Mouse (Mus musculus) midbrain, embryonic 11.5 days (tissue): ENCODE data around the gene Pax6. TPM values are rescaled to one million over a fixed set of nuclear protein-coding genes. Genes with fewer than 3 reads are reported as not detected.
A peak's percentile ranks its signal among the peaks of the same experiment; 100 is the strongest.

ENCODE experiments used
- ATAC-seq: fragments of 200-750 bp; cut with Nextera tagmentation; 2 replicates; pipeline ENCODE4 v1.8.0; 2017; ENCODE audit warnings: moderate TSS enrichment, moderate library complexity; ENCODE audit not compliant: low FRiP score
- DNase-seq: peaks from one replicate; pipeline ENCODE4 v3.0.0; 2015; ENCODE audit warnings: low spot score; ENCODE audit errors: missing footprints
- H3K27ac ChIP-seq: fragments of 300-500 bp; sonication (generic); 2 replicates; pipeline ENCODE4 v1.5.1; 2014; ENCODE audit warnings: low read depth, low read length
- H3K27me3 ChIP-seq: fragments of 300-500 bp; sonication (generic); 2 replicates; pipeline ENCODE4 v1.6.1; 2014; ENCODE audit warnings: mild to moderate bottlenecking, low read length, moderate library complexity, mixed read lengths; ENCODE audit not compliant: control insufficient read depth, insufficient read depth
- H3K36me3 ChIP-seq: fragments of 300-500 bp; sonication (generic); 2 replicates; pipeline ENCODE4 v1.6.1; 2014; ENCODE audit warnings: mild to moderate bottlenecking, low read length, moderate library complexity, mixed read lengths; ENCODE audit not compliant: control insufficient read depth, insufficient read depth
- H3K4me1 ChIP-seq: fragments of 300-500 bp; sonication (generic); 2 replicates; pipeline ENCODE4 v1.6.1; 2014; ENCODE audit warnings: low read length; ENCODE audit not compliant: control insufficient read depth, insufficient read depth
- H3K4me2 ChIP-seq: fragments of 300-500 bp; sonication (generic); 2 replicates; pipeline ENCODE4 v1.6.1; 2014; ENCODE audit warnings: mild to moderate bottlenecking, moderate library complexity
- H3K4me3 ChIP-seq: fragments of 300-500 bp; sonication (generic); 2 replicates; pipeline ENCODE4 v1.5.1; 2014; ENCODE audit warnings: low read depth, low read length
- H3K9ac ChIP-seq: fragments of 300-500 bp; sonication (generic); 2 replicates; pipeline ENCODE4 v1.6.1; 2014; ENCODE audit warnings: low read length
- H3K9me3 ChIP-seq: fragments of 300-500 bp; sonication (generic); 2 replicates; pipeline ENCODE4 v1.6.1; 2016; ENCODE audit warnings: low read length; ENCODE audit not compliant: control insufficient read depth
- WGBS: fragments of 180-500 bp; shearing (Covaris S2); extraction: QIAGEN DNeasy Blood & Tissue Kit; methylation state at CpG from one replicate; pipeline ENCODE4 v1.1.7; 2014; 5-methylcytosine and 5-hydroxymethylcytosine counted together
- polyA plus RNA-seq: library from polyadenylated mRNA; unstranded; fragments of >200 nt; fragmentation: Nextera tagmentation; extraction: Ambion mirVana; gene quantifications from 2 replicates; pipeline ENCODE4 v1.2.1, GENCODE M21; 2014

The Pax6 gene
- polyA plus RNA-seq, 1 experiment from 2014 or later: 45.7 TPM

DNA sequence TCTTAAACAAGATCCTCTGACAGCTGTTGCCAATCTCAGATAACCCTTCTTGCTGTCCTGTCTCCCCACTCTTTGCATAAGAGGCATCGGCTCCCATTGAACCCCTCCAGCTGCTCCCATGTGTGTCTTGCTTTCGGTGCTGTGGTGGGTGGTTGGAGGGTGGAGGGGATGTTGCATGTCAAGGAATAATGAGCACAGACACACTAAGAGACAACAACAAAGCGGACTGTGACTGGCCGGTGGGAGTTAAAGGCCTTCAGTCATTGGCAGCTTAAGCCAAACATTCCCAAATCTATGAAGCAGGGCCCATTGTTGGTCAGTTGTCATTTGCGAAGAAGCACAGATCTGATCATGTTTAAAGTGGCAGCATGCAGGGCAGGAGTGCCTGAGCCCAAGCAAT is 29.0 kb downstream of the Pax6 start:
- DNase-seq: no peak
- peaks cover 27% of the 10 kb centered on the region for H3K27me3 ChIP-seq
- peaks cover 3% of the 10 kb centered on the region; the same call in 1 of the 2 replicates for H3K4me1 ChIP-seq
- ATAC-seq: no peak
- no peak overlapping the region for H3K4me3 ChIP-seq
- no peak overlapping the region for H3K27ac ChIP-seq
- WGBS: 58% methylated on average over 5 of the region's 5 CpGs
- H3K4me2 ChIP-seq: no peak overlapping the region
- H3K36me3 ChIP-seq: peaks cover under 1% of the 10 kb centered on the region; the same call in 1 of the 2 replicates
- H3K9ac ChIP-seq: no peak overlapping the region; the same call in 1 of the 2 replicates
- H3K9me3 ChIP-seq: no peaks in the 10 kb centered on the region

- H3K9ac ChIP-seq: no peak overlapping the region
- no peak overlapping the region for H3K4me2 ChIP-seq
- no peak overlapping the region for H3K27ac ChIP-seq
- no peak for DNase-seq
- WGBS: 81% methylated on average over 2 of the region's 2 CpGs
- no peak for ATAC-seq
- H3K4me1 ChIP-seq: peaks cover 3% of the 10 kb centered on the region; the same call in 1 of the 2 replicates
- no peak overlapping the region for H3K4me3 ChIP-seq
- H3K36me3 ChIP-seq: no peaks in the 10 kb centered on the region
- peaks cover 18% of the 10 kb centered on the region for H3K27me3 ChIP-seq
- H3K9me3 ChIP-seq: no peaks in the 10 kb centered on the region
Measured at GRCm38 (mm10) chr2:105698631-105699030, 29.9 kb downstream of the Pax6 start.

- Histone ChIP-seq H3K9ac (no peak overlapping the region), H3K9me3 (no peaks in the 10 kb centered on the region), H3K27ac (no peak overlapping the region), H3K4me1 (peaks cover 3% of the 10 kb centered on the region; the same call in 1 of the 2 replicates), H3K4me3 (no peak overlapping the region), H3K4me2 (no peak overlapping the region), H3K36me3 (no peaks in the 10 kb centered on the region), H3K27me3 (peaks cover 3% of the 10 kb centered on the region)
- ATAC-seq: no peak
- DNase-seq: no peak
- 73% methylated on average over 4 of the region's 4 CpGs for WGBS
Measured at GRCm38 (mm10) chr2:105701781-105702180, 33.1 kb downstream of the Pax6 start.

DNA sequence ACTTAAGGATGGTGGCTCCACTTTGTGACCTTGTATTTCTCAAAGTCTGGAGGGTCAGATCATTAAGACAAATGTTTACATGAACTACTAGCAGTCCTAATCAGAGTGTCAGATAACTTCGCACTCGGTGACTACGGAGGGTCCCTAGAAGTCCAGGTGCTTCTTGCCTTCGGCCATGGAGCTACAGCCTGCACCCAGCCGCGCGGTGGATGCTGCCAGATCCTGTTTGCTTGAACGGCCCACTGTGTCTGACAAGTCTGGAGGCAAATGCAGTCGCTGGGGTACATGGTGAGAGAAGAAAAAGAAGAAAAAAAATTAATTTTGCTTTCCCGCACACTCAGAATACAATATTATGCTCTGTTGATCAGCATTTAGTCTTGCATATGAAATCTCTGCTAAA is 33.9 kb downstream of the Pax6 start:
- ATAC-seq (no peak), DNase-seq (no peak)
- Histone ChIP-seq H3K4me1 (peaks cover 3% of the 10 kb centered on the region; the same call in 1 of the 2 replicates), H3K27me3 (peaks cover 3% of the 10 kb centered on the region), H3K4me3 (no peak overlapping the region), H3K36me3 (no peaks in the 10 kb centered on the region), H3K9me3 (no peaks in the 10 kb centered on the region), H3K9ac (no peak overlapping the region), H3K27ac (no peak overlapping the region), H3K4me2 (no peak overlapping the region)
- 85% methylated on average over 10 of the region's 10 CpGs for WGBS

DNA sequence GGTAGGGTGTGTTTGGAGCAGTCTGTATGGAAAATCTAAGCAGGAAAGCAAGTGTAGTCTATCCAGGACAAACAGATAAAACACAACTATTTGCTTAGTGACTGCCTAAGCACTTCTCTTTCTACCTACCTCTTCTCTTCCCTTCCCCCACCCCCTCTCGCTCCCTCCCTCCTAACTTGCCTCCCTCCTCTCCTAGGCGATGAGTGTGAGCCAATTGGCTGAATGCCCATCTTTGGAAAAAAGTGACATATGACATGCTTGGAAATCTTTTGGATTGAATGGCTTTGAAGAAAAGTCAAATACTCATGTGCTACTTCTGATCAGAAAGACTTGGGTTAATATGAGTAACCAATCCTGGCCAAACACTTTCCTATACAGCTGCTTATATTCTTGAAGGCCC is 36.6 kb downstream of the Pax6 start:
- no peak overlapping the region for H3K27ac ChIP-seq
- WGBS: 79% methylated on average over 2 of the region's 2 CpGs

GRCm38 (mm10) chr2:105709126-105709525 is 40.4 kb downstream of the Pax6 start:
- no peak overlapping the region for H3K9ac ChIP-seq
- no peak overlapping the region for H3K27ac ChIP-seq
- H3K4me3 ChIP-seq: no peak overlapping the region
- no peaks in the 10 kb centered on the region for H3K27me3 ChIP-seq
- no peaks in the 10 kb centered on the region for H3K36me3 ChIP-seq
- no peaks in the 10 kb centered on the region for H3K9me3 ChIP-seq
- 95% methylated on average over 3 of the region's 3 CpGs for WGBS
- ATAC-seq: no peak
- no peaks in the 10 kb centered on the region; the same call in 1 of the 2 replicates for H3K4me1 ChIP-seq
- peak; percentile 51 for DNase-seq
- no peak overlapping the region for H3K4me2 ChIP-seq

More for the DNA sequence above, 36.6 kb downstream of the Pax6 start:
- DNase-seq: no peak
- no peak for ATAC-seq
- Histone ChIP-seq H3K9me3 (no peaks in the 10 kb centered on the region), H3K9ac (no peak overlapping the region), H3K4me3 (no peak overlapping the region), H3K36me3 (no peaks in the 10 kb centered on the region), H3K4me1 (no peaks in the 10 kb centered on the region), H3K27me3 (no peaks in the 10 kb centered on the region), H3K4me2 (no peak overlapping the region)

- Histone ChIP-seq H3K4me2 (no peak overlapping the region), H3K4me1 (no peaks in the 10 kb centered on the region; the same call in 1 of the 2 replicates), H3K27ac (no peak overlapping the region), H3K9me3 (no peaks in the 10 kb centered on the region), H3K27me3 (0 out of 2 replicates have a peak, but pooled peaks cover 2% of the 10 kb centered on the region), H3K9ac (no peak overlapping the region), H3K36me3 (no peaks in the 10 kb centered on the region), H3K4me3 (no peak overlapping the region)
- WGBS: 59% methylated on average over 3 of the region's 3 CpGs
- 0 out of 2 replicates have a peak, but pooled peaks have one; percentile 19 for ATAC-seq
- DNase-seq: peak; percentile 79
Measured at GRCm38 (mm10) chr2:105710511-105710910, 41.8 kb downstream of the Pax6 start.

- Histone ChIP-seq H3K9me3 (no peaks in the 10 kb centered on the region), H3K4me1 (peaks cover 5% of the 10 kb centered on the region), H3K36me3 (no peaks in the 10 kb centered on the region), H3K27ac (no peak overlapping the region), H3K27me3 (peaks cover 24% of the 10 kb centered on the region), H3K4me2 (no peak overlapping the region), H3K9ac (no peak overlapping the region), H3K4me3 (no peak overlapping the region)
- ATAC-seq: no peak
- DNase-seq: peak; percentile 79
- WGBS: 69% methylated on average over 8 of the region's 8 CpGs
Measured at GRCm38 (mm10) chr2:105715409-105716115, 46.9 kb downstream of the Pax6 start.

GRCm38 (mm10) chr2:105726657-105727056 is 58.0 kb downstream of the Pax6 start:
- no peak for DNase-seq
- no peaks in the 10 kb centered on the region for H3K9me3 ChIP-seq
- peaks cover 11% of the 10 kb centered on the region for H3K27me3 ChIP-seq
- H3K4me1 ChIP-seq: no peaks in the 10 kb centered on the region
- 72% methylated on average over 9 of the region's 9 CpGs for WGBS
- H3K4me2 ChIP-seq: no peak overlapping the region
- H3K36me3 ChIP-seq: no peaks in the 10 kb centered on the region
- H3K9ac ChIP-seq: no peak overlapping the region
- H3K4me3 ChIP-seq: no peak overlapping the region
- H3K27ac ChIP-seq: no peak overlapping the region
- ATAC-seq: no peak
